Mouse (Mus musculus) regulatory T cell (primary cell): ENCODE results near the gene Sema3b.
"Not testable (repeated sequence)": the region's sequence is repeated elsewhere in the genome, so short reads cannot be mapped to it uniquely, and the experiment has no call there.

Experiments used
- in situ Hi-C: fragments of 300-600 bp; cut with MboI, MseI; formaldehyde crosslinking; loops from one replicate; pipeline ENCODE4 v1.15.1; 2025; ENCODE audit warnings: high pct_unique_total_duplicates

Sema3b gene

GRCm38 (mm10) chr9:107570016-107570415, 39.0 kb downstream of the Sema3b start:
- in situ Hi-C loops = no loop called here

GRCm38 (mm10) chr9:107569270-107569669, 39.8 kb downstream of the Sema3b start:
- in situ Hi-C loops = no loop called here

DNA sequence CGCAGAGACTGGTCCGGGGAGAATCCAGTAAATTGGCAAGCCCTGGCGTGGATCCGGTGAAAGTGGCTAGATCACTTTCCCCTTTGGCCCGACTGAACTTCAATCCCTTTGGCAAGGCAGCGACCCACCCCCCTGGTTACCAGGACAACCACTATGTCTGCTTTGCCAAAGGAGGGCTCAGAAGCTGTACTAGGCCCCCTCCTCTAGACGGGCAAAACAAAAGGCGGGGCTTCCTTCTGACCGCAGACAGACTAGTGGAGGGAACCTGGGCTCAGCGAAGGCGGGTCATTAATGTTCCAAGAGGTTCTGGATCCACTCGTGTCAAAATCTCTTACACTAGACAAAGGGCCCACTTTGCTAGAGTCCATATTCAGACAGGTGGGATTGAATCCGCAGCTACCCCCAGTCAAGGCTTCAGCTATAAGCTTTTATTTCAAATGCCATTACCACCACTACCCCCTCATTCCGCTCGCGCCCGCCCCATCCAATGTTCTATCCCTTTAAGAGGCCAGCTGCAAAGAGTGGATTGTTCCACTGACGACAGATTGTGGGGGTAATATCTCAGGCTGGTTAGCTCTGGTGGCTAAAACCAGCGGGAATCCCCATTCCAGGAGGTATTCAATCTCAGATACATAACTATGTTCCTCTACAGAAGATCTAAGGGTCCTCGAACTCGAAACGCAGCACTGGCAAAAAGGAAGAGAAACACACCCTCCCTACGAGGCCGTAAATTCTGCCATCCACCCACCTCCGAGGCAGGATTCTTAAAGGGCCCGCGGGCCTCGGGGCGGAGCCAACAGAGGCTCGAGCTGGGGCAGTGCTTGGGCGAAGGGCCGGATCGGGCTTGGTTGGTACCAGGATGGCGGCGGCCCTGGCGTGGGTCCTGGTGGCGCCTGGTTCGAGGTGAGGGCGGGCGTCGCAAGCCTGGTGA, 40.4 kb downstream of the Sema3b start:
- in situ Hi-C loops = no loop called here

GRCm38 (mm10) chr9:107567702-107568319, 41.2 kb downstream of the Sema3b start, which contains the start of gene Hyal2:
Gene Hyal2 (plus strand): TSS chr9:107567945.
- in situ Hi-C loops = no loop called here

- in situ Hi-C loops = no loop called here
These were observed 42.2 kb downstream of the Sema3b start for GRCm38 (mm10) chr9:107566855-107567254.

GRCm38 (mm10) chr9:107566041-107566709, 42.9 kb downstream of the Sema3b start:
- in situ Hi-C loops = no loop called here

DNA sequence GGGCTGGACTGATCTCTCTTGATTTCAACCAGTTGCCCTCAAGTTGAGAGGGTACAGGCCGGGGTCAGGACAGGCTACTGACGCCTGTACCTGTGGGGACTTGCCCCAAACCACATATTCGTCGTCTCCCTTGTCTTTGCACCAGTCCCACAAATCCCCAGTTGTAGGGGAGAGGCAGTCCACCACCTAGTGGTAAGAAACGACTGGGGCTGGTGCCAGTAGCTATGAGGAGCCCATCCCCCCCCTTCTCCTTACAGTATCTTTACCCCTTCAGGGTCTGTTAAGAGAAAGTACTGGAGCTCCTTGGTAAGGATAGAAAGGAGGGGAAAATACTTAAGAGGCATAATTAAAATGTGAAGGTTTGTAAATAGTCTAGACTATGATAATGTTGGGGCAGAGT, 43.5 kb downstream of the Sema3b start:
- in situ Hi-C loops = not testable (repeated sequence)

GRCm38 (mm10) chr9:107563029-107563581, 45.9 kb downstream of the Sema3b start, which contains the start of gene Tusc2:
Gene Tusc2 (plus strand): TSS chr9:107563255.
- in situ Hi-C loops = no loop called here

- in situ Hi-C loops = no loop called here
These were observed 52.7 kb downstream of the Sema3b start for GRCm38 (mm10) chr9:107556346-107556745.

DNA sequence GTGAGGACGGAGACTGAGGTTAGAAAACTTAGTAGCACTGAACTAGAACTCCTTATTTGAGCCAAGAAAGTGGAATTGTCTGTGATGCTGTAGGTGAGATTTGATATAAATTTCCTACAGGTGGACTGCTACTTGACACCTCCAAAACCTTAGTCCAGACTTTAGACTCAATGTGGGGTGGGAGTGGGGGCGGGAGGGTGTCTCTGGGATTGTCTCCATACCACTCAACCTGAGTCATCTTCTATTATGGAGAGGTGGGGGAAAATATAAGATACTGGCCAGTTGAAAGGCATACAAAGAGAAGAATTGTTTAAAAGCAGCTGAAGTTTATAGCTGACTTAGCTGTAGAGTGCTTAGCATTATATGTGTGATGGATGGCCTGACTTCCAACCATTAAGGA, 53.3 kb downstream of the Sema3b start:
- in situ Hi-C loops = no loop called here

- in situ Hi-C loops = no loop called here
These were observed 54.0 kb downstream of the Sema3b start for GRCm38 (mm10) chr9:107555031-107555457.

DNA sequence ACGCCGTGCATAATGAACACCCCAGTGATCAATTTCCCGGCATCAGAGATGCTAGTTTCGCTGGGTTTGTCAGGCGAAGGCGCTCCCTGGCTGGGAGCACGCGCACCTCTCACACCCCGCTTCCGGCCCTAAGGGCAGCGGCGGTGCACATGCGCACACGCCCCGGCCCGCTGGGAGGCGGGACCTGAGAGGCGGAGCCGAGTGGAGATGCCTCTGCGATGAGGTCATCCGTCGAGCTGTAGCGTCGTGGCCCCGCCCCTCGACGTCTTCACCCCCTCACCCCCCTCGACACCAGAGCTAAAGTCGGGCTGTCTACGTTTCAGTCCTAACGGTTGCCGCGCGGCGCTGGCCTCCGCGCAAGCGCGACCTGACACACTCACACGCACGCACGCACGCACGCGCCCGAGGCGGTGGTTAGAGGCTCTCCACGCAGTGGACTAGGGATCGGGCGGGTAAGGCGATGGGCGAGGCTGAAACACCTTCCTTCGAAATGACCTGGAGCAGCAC, 54.7 kb downstream of the Sema3b start:
- in situ Hi-C loops = loop anchor here (5.0 kb wide), 1 partner anchor 318 kb away; the partner anchor contains the start of gene Rbm6

GRCm38 (mm10) chr9:107553541-107554318, 55.3 kb downstream of the Sema3b start:
- in situ Hi-C loops = loop anchor here (5.0 kb wide), 1 partner anchor 319 kb away; the partner anchor contains the start of gene Rbm6

GRCm38 (mm10) chr9:107552690-107553393, 56.2 kb downstream of the Sema3b start:
- in situ Hi-C loops = loop anchor here (5.0 kb wide), 1 partner anchor 319 kb away; the partner anchor contains the start of gene Rbm6

- in situ Hi-C loops = loop anchor here (5.0 kb wide), 1 partner anchor 320 kb away; the partner anchor contains the start of gene Rbm6
These were observed 57.1 kb downstream of the Sema3b start for GRCm38 (mm10) chr9:107551890-107552355.

GRCm38 (mm10) chr9:107551117-107551889, 57.7 kb downstream of the Sema3b start, which contains the start of gene Rassf1:
Gene Rassf1 (plus strand): TSS chr9:107551555.
- in situ Hi-C loops = loop anchor here (5.0 kb wide), 1 partner anchor 321 kb away; the partner anchor contains the start of gene Rbm6

DNA sequence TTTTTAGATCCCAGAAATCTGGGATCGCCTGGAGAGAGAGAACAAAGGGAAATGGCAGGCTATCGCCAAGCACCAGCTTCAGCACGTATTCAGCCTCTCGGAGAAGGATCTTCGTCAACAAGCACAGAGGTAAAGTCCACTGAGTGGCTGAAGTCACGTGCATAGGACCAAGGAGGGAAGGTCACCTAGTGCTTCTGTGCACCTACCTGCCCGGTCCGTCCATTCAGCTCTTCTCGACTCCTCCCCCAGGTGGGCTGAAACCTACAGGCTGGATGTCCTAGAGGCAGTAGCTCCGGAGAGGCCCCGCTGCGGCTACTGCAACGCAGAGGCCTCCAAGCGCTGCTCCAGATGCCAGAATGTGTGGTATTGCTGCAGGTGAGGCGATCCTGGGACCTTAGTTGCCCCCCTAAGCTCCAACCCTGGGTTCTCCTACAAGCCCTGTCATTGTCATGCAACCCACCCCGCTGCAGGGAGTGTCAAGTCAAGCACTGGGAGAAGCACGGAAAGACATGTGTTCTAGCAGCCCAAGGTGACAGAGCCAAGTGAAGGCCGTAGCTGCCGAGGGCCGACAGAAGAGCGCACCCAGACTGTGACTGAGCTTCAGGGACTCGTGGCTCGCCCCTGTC, 58.4 kb downstream of the Sema3b start:
- in situ Hi-C loops = loop anchor here (5.0 kb wide), 1 partner anchor 322 kb away; the partner anchor contains the start of gene Rbm6
